ENCODE assay signal across 11 mouse cellular contexts in genomic region chr10:126641792-126642289, GRCm38 (mm10).
A peak's percentile ranks its signal among the peaks of the same experiment; 100 is the strongest.
DNase-seq lines count a peak whose midpoint lies in the region; ATAC-seq and TF ChIP-seq lines count a peak whose summit lies in the region.
"Had no signal": no experiment of that assay in that cellular context is flagged by ENCODE, and none has a peak within 500 bp of the region (broad histone marks: within the 10 kb centered on the region; RNA-seq: fewer than 3 reads in every experiment).

No protein-coding gene starts in this region.

- no peaks in the 10 kb centered on the region for H3K27me3 ChIP-seq in heart, embryonic 12.5 days (replicated peaks)
- H3K27me3 ChIP-seq in midbrain, embryonic 13.5 days, result no peaks in the 10 kb centered on the region
- H3K27me3 ChIP-seq: CH12.LX had no signal

- peaks cover 9% of the 10 kb centered on the region for H3K4me1 ChIP-seq in heart, embryonic 12.5 days (replicated peaks)
- H3K4me1 ChIP-seq in midbrain, embryonic 13.5 days (replicated peaks), result peaks cover 25% of the 10 kb centered on the region

- no peak overlapping the region for H3K4me3 ChIP-seq in gastrocnemius, adult 2 months
- no peak overlapping the region for H3K4me3 ChIP-seq in heart, embryonic 12.5 days
- H3K4me3 ChIP-seq in midbrain, embryonic 13.5 days (replicated peaks), result no peak overlapping the region
- H3K4me3 ChIP-seq: erythroblast, embryonic 14.5 days had no signal

- no peak for TF ChIP-seq CTCF in gastrocnemius, adult 2 months (IDR thresholded peaks at IDR 0.05)

- H3K9ac ChIP-seq in heart, embryonic 12.5 days, result no peak overlapping the region
- H3K9ac ChIP-seq in midbrain, embryonic 13.5 days (replicated peaks), result no peak overlapping the region

- H3K9me3 ChIP-seq in heart, embryonic 12.5 days (replicated peaks), result no peaks in the 10 kb centered on the region
- H3K9me3 ChIP-seq in midbrain, embryonic 13.5 days, result no peaks in the 10 kb centered on the region

- ATAC-seq in heart, embryonic 12.5 days (ENCODE audit: insufficient number of reproducible peaks, low FRiP score), result no peak
- peak; percentile 51 for ATAC-seq in midbrain, embryonic 13.5 days

- peak overlapping the region; percentile 47 for H3K4me2 ChIP-seq in heart, embryonic 12.5 days
- peak overlapping the region; percentile 26 for H3K4me2 ChIP-seq in midbrain, embryonic 13.5 days (replicated peaks)

- 11% methylated on average over 9 of the region's 9 CpGs for WGBS in heart, embryonic 12.5 days
- WGBS in midbrain, embryonic 13.5 days, result 11% methylated on average over 9 of the region's 9 CpGs

- H3K27ac ChIP-seq in gastrocnemius, adult 2 months, result no peak overlapping the region
- H3K27ac ChIP-seq in heart, embryonic 12.5 days (ENCODE audit: poor library complexity, severe bottlenecking), result no peak overlapping the region
- peak overlapping the region; percentile 52 for H3K27ac ChIP-seq in midbrain, embryonic 13.5 days

- intact Hi-C loops in gastrocnemius, adult 2 months (cut with DNase I), result no loop called here

- DNase-seq in gastrocnemius, adult 2 months, result peak; percentile 25
- DNase-seq in gastrocnemius, postnatal 4 days (ENCODE audit: low spot score in 2 of 2), result no peak
- peak; percentile 8 to 9 for DNase-seq in cerebellum, postnatal 36 days
- DNase-seq in liver, result no peak
- no peak for DNase-seq in left cerebral cortex, adult 18-20 months (ENCODE audit: low spot score in 2 of 2)
- no peak for DNase-seq in urinary bladder, adult 2 months (ENCODE audit: low spot score)
- DNase-seq: adrenal gland, postnatal 14 days had no signal

- H3K36me3 ChIP-seq in heart, embryonic 12.5 days, result no peaks in the 10 kb centered on the region
- H3K36me3 ChIP-seq in midbrain, embryonic 13.5 days, result no peaks in the 10 kb centered on the region

Comparison
In these comparisons a context has a peak if more than half of its experiments do, and no peak if none do; other contexts are left out.
1. DNase-seq: peak in gastrocnemius, adult 2 months (single experiment) and cerebellum, postnatal 36 days (2 of 2); none in gastrocnemius, postnatal 4 days (0 of 2), liver (single experiment), left cerebral cortex, adult 18-20 months (0 of 2) and urinary bladder, adult 2 months (single experiment).